Mouse (Mus musculus) MEL (cell line): Measurements from ENCODE around the gene Mettl17. TPM values are rescaled to one million over a fixed set of nuclear protein-coding genes. Genes with fewer than 3 reads are reported as not detected.

ENCODE experiments used
- DNase-seq: peaks from one replicate; pipeline ENCODE4 v3.0.0; 2011; ENCODE audit warnings: low read depth, low spot score
- H3K27ac ChIP-seq: 2 replicates; pipeline ENCODE4 v1.5.1; 2012; ENCODE audit warnings: low read depth, mild to moderate bottlenecking, control low read depth, low read length, moderate library complexity; ENCODE audit not compliant: control insufficient read depth
- H3K27me3 ChIP-seq, 2 experiments: fragments of 150-350 bp in 1 of 2; sonication (generic) in 1 of 2; 2 replicates each; pipeline ENCODE4 v1.6.1; 2012; ENCODE audit warnings: low read length in 2 of 2, mild to moderate bottlenecking in 2 of 2, improper control_type of control experiment in 1 of 2, moderate library complexity in 1 of 2; ENCODE audit not compliant: insufficient read depth in 2 of 2, control insufficient read depth in 1 of 2
- H3K36me3 ChIP-seq, 2 experiments: 2 replicates each; pipeline ENCODE4 v1.6.1; 2012 to 2014; ENCODE audit warnings: low read length in 2 of 2, improper control_type of control experiment in 1 of 2, inconsistent platforms in 1 of 2, mild to moderate bottlenecking in 1 of 2; ENCODE audit not compliant: insufficient read depth in 2 of 2, control insufficient read depth in 1 of 2
- H3K4me1 ChIP-seq, 2 experiments: fragments of 150-350 bp in 1 of 2; sonication (generic) in 1 of 2; 2 replicates each; pipeline ENCODE4 v1.6.1; 2012; ENCODE audit warnings: low read length in 2 of 2, improper control_type of control experiment in 1 of 2, mild to moderate bottlenecking in 1 of 2; ENCODE audit not compliant: insufficient read depth in 2 of 2, control insufficient read depth in 1 of 2
- H3K4me3 ChIP-seq, 2 experiments: fragments of 150-350 bp in 1 of 2; sonication (generic) in 1 of 2; 2 replicates each; pipeline ENCODE4 v1.5.1; 2012; ENCODE audit warnings: low read depth in 2 of 2, low read length in 2 of 2, mild to moderate bottlenecking in 2 of 2, moderate library complexity in 2 of 2, control low read depth in 1 of 2, improper control_type of control experiment in 1 of 2; ENCODE audit not compliant: control insufficient read depth in 1 of 2, insufficient read depth in 1 of 2
- H3K79me2 ChIP-seq: 2 replicates; pipeline ENCODE4 v1.6.1; 2012; ENCODE audit warnings: mild to moderate bottlenecking, low read length, moderate library complexity; ENCODE audit not compliant: control insufficient read depth, poor library complexity, insufficient read depth
- H3K9ac ChIP-seq: 2 replicates; pipeline ENCODE4 v1.6.1; 2012; ENCODE audit warnings: low read depth, mild to moderate bottlenecking, control low read depth, low read length, moderate library complexity; ENCODE audit not compliant: control insufficient read depth, poor library complexity, severe bottlenecking
- H3K9me3 ChIP-seq: fragments of 150-350 bp; sonication (generic); replicated peaks from 2 replicates; pipeline ENCODE4 v1.6.1; 2012; ENCODE audit warnings: mild to moderate bottlenecking, low read length, improper control_type of control experiment, moderate library complexity; ENCODE audit not compliant: insufficient read depth
- CHD1 ChIP-seq: IDR thresholded peaks from 2 replicates; pipeline ENCODE4 v1.6.1; 2012; ENCODE audit warnings: low read depth, mild to moderate bottlenecking, inconsistent platforms, low read length, improper control_type of control experiment
- CHD2 ChIP-seq: IDR thresholded peaks from 2 replicates; pipeline ENCODE4 v1.6.1; 2011; ENCODE audit warnings: low read length, improper control_type of control experiment
- GABPA ChIP-seq: IDR thresholded peaks from 2 replicates; pipeline ENCODE4 v1.6.1; 2012; ENCODE audit warnings: low read depth, mild to moderate bottlenecking, inconsistent platforms, low read length, improper control_type of control experiment, moderate library complexity
- JUND ChIP-seq: IDR thresholded peaks from 2 replicates; pipeline ENCODE4 v1.6.1; 2011; ENCODE audit warnings: low read depth, mild to moderate bottlenecking, improper control_type of control experiment, low read length
- MAFK ChIP-seq: IDR thresholded peaks from 2 replicates; pipeline ENCODE4 v1.6.1; 2011; ENCODE audit warnings: low read depth, mild to moderate bottlenecking, low read length, improper control_type of control experiment, borderline replicate concordance
- MAZ ChIP-seq: IDR thresholded peaks from 2 replicates; pipeline ENCODE4 v1.6.1; 2012; ENCODE audit warnings: low read depth, mild to moderate bottlenecking, inconsistent platforms, low read length, improper control_type of control experiment
- MYC ChIP-seq: IDR thresholded peaks from 2 replicates; pipeline ENCODE4 v1.6.1; 2011; ENCODE audit warnings: low read depth, mild to moderate bottlenecking, low read length, improper control_type of control experiment, moderate library complexity
- NRF1 ChIP-seq: IDR thresholded peaks from 2 replicates; pipeline ENCODE4 v1.6.1; 2014; ENCODE audit warnings: low read depth, mild to moderate bottlenecking, inconsistent platforms, low read length, improper control_type of control experiment, moderate library complexity; ENCODE audit not compliant: poor library complexity, insufficient read depth, severe bottlenecking
- POLR2A ChIP-seq, 2 experiments: IDR thresholded peaks; 2 replicates each; pipeline ENCODE4 v1.6.1; 2011 to 2012; ENCODE audit warnings: low read length in 2 of 2, mild to moderate bottlenecking in 2 of 2, control low read depth in 1 of 2, improper control_type of control experiment in 1 of 2, low read depth in 1 of 2, moderate library complexity in 1 of 2; ENCODE audit not compliant: control insufficient read depth in 1 of 2, insufficient read depth in 1 of 2, poor library complexity in 1 of 2
- POLR2AphosphoS2 ChIP-seq: IDR thresholded peaks from 2 replicates; pipeline ENCODE4 v1.6.1; 2011; ENCODE audit warnings: low read length, improper control_type of control experiment
- POLR2AphosphoS5 ChIP-seq: IDR thresholded peaks from 2 replicates; pipeline ENCODE4 v1.6.1; 2012; ENCODE audit warnings: low read depth, borderline replicate concordance, mild to moderate bottlenecking, inconsistent platforms, low read length, moderate library complexity, mixed read lengths
- RAD21 ChIP-seq: IDR thresholded peaks from 2 replicates; pipeline ENCODE4 v1.6.1; 2011; ENCODE audit warnings: mild to moderate bottlenecking, low read depth, low read length, improper control_type of control experiment
- RCOR1 ChIP-seq: IDR thresholded peaks from 2 replicates; pipeline ENCODE4 v1.6.1; 2012; ENCODE audit warnings: low read depth, mild to moderate bottlenecking, inconsistent platforms, low read length, improper control_type of control experiment
- SIN3A ChIP-seq: IDR thresholded peaks from 2 replicates; pipeline ENCODE4 v1.6.1; 2012; ENCODE audit warnings: low read length, improper control_type of control experiment, inconsistent platforms
- SMC3 ChIP-seq: IDR thresholded peaks from 2 replicates; pipeline ENCODE4 v1.6.1; 2011; ENCODE audit warnings: low read depth, low read length, improper control_type of control experiment
- TAL1 ChIP-seq: IDR thresholded peaks from 2 replicates; pipeline ENCODE4 v1.6.1; 2012; ENCODE audit warnings: mild to moderate bottlenecking, inconsistent platforms, low read length, moderate library complexity, mixed read lengths
- TBP ChIP-seq: IDR thresholded peaks from 2 replicates; pipeline ENCODE4 v1.8.0; 2011; ENCODE audit warnings: low read depth, low read length, improper control_type of control experiment
- TCF12 ChIP-seq: IDR thresholded peaks from 2 replicates; pipeline ENCODE4 v1.6.1; 2014; ENCODE audit warnings: low read depth, mild to moderate bottlenecking, inconsistent platforms, low read length, improper control_type of control experiment, moderate library complexity
- UBTF ChIP-seq: IDR thresholded peaks from 2 replicates; pipeline ENCODE4 v1.6.1; 2012; ENCODE audit warnings: low read depth, mild to moderate bottlenecking, inconsistent platforms, low read length, improper control_type of control experiment, moderate library complexity, borderline replicate concordance; ENCODE audit not compliant: insufficient read depth
- USF1 ChIP-seq: IDR thresholded peaks from 2 replicates; pipeline ENCODE4 v1.6.1; 2014; ENCODE audit warnings: low read depth, mild to moderate bottlenecking, inconsistent platforms, low read length, improper control_type of control experiment, moderate library complexity
- USF2 ChIP-seq, 2 experiments: IDR thresholded peaks; 2 replicates each; pipeline ENCODE4 v1.6.1; 2011 to 2012; ENCODE audit warnings: improper control_type of control experiment in 2 of 2, low read length in 2 of 2, borderline replicate concordance in 1 of 2, inconsistent platforms in 1 of 2, low read depth in 1 of 2, mild to moderate bottlenecking in 1 of 2; ENCODE audit not compliant: insufficient read depth in 1 of 2
- ZC3H11A ChIP-seq: IDR thresholded peaks from 2 replicates; pipeline ENCODE4 v1.6.1; 2012; ENCODE audit warnings: low read depth, mild to moderate bottlenecking, inconsistent platforms, low read length, improper control_type of control experiment
- ZKSCAN1 ChIP-seq: IDR thresholded peaks from 2 replicates; pipeline ENCODE4 v1.6.1; 2012; ENCODE audit warnings: low read depth, mild to moderate bottlenecking, inconsistent platforms, low read length, improper control_type of control experiment, moderate library complexity
- ZMIZ1 ChIP-seq: IDR thresholded peaks from 2 replicates; pipeline ENCODE4 v1.6.1; 2012; ENCODE audit warnings: low read depth, mild to moderate bottlenecking, inconsistent platforms, low read length, improper control_type of control experiment, moderate library complexity
- polyA plus RNA-seq, 2 experiments: library from polyadenylated mRNA; stranded (reverse) in 1 of 2; unstranded in 1 of 2; fragments of >175 nt in 1 of 2; fragments of >200 nt in 1 of 2; gene quantifications; 2 replicates each; pipeline versions ENCODE4 v1.2.1 to v1.2.4; 2012; ENCODE audit warnings: low replicate concordance in 2 of 2, low read depth in 1 of 2; ENCODE audit not compliant: insufficient read length in 2 of 2, insufficient read depth in 1 of 2, missing spikeins in 1 of 2
- total RNA-seq: library from RNA; depleted of rRNA; stranded (reverse); fragments of 300-350 nt; gene quantifications from 2 replicates; pipeline ENCODE4 v1.2.3, GENCODE M21; 2012

Mettl17 gene
- total and polyA plus RNA-seq, 3 experiments, result 28.3 to 54.4 TPM; not detected in 1

DNA sequence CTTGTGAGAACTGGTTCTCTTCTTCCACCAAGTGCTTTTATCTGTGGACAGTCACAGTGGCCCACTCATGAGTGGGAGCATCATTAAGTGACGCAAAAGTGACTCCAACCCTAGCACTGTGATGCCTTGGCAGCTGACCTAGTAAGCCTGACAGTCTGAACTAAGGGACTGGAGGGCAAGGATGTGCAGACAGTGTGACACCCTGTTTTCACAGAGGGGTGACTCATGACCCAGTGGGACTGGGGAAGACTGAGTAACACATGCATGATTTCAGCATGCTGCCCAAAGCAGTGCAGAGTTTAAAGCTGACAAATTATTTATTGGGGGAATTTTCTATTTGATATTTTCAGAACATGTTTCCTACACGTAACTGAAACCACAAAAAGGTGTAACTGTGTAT lies 13.9 kb upstream of the Mettl17 start:
- Histone ChIP-seq H3K27me3 (peaks cover 0 to 1% of the 10 kb centered on the region in 2 experiments; a peak in 2 of 4 replicates), H3K79me2 (no peaks in the 10 kb centered on the region), H3K4me3 (no peak overlapping the region), H3K9me3 (no peaks in the 10 kb centered on the region), H3K4me1 (peaks cover 0 to 8% of the 10 kb centered on the region in 2 experiments; a peak in 2 of 4 replicates), H3K9ac (no peak overlapping the region), H3K36me3 (no peaks in the 10 kb centered on the region), H3K27ac (no peak overlapping the region)
- TF ChIP-seq SMC3 (no peak), USF2 (IDR thresholded peaks at IDR 0.05; ENCODE audit: borderline replicate concordance in 1 of 2, insufficient read depth in 1 of 2, low read depth in 1 of 2, low read length in 2 of 2) (no peak), CHD1 (no peak), UBTF (no peak), JUND (no peak), USF1 (no peak), RAD21 (no peak), ZMIZ1 (no peak), MYC (no peak), POLR2AphosphoS2 (no peak)
- peak; percentile 0 for DNase-seq

DNA sequence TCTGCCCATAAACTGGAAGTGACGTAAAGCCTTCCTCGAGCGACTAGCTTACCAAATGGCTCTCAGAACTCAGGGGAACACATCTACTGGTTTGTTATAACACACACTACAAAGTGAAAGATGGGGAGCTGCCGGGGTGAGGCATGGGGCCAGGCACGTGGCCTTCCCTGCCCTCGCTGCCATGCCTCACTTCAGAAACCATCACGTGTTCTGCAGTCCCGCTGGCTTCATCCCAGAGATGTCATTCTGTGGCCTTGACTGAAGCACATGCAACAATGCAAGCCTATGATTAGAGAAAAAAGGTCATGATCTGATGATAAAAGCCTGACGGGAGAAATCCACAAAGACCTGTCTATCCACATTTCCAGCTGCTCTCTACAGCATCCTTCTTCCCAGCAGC lies 12.9 kb upstream of the Mettl17 start:
- H3K9ac ChIP-seq, result no peak overlapping the region
- no peaks in the 10 kb centered on the region for H3K79me2 ChIP-seq
- peaks cover 0 to 1% of the 10 kb centered on the region in 2 experiments; a peak in 2 of 4 replicates for H3K27me3 ChIP-seq
- no peaks in the 10 kb centered on the region for H3K36me3 ChIP-seq
- TF ChIP-seq MAZ (no peak), POLR2AphosphoS5 (no peak), TAL1 (no peak), SIN3A (no peak), USF1 (no peak), SMC3 (no peak), ZKSCAN1 (no peak)
- DNase-seq, result peak; percentile 1
- no peaks in the 10 kb centered on the region for H3K9me3 ChIP-seq
- H3K27ac ChIP-seq, result no peak overlapping the region
- H3K4me1 ChIP-seq, result peaks cover 0 to 6% of the 10 kb centered on the region in 2 experiments; a peak in 2 of 4 replicates
- no peak overlapping the region for H3K4me3 ChIP-seq

DNA sequence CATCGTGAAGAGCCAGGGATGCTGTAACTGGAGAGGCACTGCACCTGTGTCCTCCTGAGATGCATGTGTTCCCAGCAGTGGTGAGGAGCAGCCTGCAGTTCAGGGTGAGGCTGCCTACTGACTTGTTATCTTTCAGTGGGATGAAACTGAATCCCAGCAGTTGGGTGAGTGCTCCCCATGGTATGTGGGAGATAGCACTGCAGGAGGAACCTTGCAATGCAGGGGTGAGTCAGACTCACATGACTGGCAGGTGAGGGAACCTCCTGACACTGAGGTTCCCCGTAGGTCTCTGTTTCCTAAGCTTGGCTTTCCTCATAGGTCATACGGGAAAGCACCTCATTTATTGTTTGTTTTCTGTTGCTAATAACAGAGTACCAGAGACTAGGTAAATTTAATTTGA lies 7.1 kb upstream of the Mettl17 start:
- Histone ChIP-seq H3K79me2 (no peaks in the 10 kb centered on the region), H3K4me1 (no peaks in the 10 kb centered on the region), H3K27ac (no peak overlapping the region), H3K36me3 (no peaks in the 10 kb centered on the region), H3K9ac (no peak overlapping the region), H3K4me3 (no peak overlapping the region), H3K27me3 (no peaks in the 10 kb centered on the region; a peak in 1 of 4 replicates), H3K9me3 (no peaks in the 10 kb centered on the region)
- TF ChIP-seq POLR2AphosphoS2 (no peak), SMC3 (no peak), POLR2A (IDR thresholded peaks at IDR 0.05; ENCODE audit: control insufficient read depth in 1 of 2, insufficient read depth in 1 of 2, low read depth in 1 of 2, low read length in 2 of 2, poor library complexity in 1 of 2) (no peak), USF2 (IDR thresholded peaks at IDR 0.05; ENCODE audit: borderline replicate concordance in 1 of 2, insufficient read depth in 1 of 2, low read depth in 1 of 2, low read length in 2 of 2) (no peak), CHD2 (no peak), GABPA (no peak), ZKSCAN1 (no peak), ZMIZ1 (no peak), ZC3H11A (no peak), MAFK (no peak), TBP (no peak), RCOR1 (no peak), POLR2AphosphoS5 (no peak), NRF1 (no peak), TCF12 (no peak), CHD1 (no peak)
- no peak for DNase-seq
